Mouse (Mus musculus) inflammation-experienced regulatory T-cells, adult 6 months (primary cell): ENCODE data around the gene Gpr55. TPM values are rescaled to one million over a fixed set of nuclear protein-coding genes. Genes with fewer than 3 reads are reported as not detected.

Experiments
- ATAC-seq: one replicate; pipeline ENCODE4 v1.8.0; 2017
- polyA plus RNA-seq, 3 experiments: library from polyadenylated mRNA; unstranded; fragments of 100-300 nt; shearing (Covaris generic); gene quantifications; one replicate each; pipeline ENCODE4 v1.2.1; 2017

The Gpr55 gene
- polyA plus RNA-seq, 3 experiments from 2014 or later, result 2.3 to 5.7 (median 2.6) TPM

DNA sequence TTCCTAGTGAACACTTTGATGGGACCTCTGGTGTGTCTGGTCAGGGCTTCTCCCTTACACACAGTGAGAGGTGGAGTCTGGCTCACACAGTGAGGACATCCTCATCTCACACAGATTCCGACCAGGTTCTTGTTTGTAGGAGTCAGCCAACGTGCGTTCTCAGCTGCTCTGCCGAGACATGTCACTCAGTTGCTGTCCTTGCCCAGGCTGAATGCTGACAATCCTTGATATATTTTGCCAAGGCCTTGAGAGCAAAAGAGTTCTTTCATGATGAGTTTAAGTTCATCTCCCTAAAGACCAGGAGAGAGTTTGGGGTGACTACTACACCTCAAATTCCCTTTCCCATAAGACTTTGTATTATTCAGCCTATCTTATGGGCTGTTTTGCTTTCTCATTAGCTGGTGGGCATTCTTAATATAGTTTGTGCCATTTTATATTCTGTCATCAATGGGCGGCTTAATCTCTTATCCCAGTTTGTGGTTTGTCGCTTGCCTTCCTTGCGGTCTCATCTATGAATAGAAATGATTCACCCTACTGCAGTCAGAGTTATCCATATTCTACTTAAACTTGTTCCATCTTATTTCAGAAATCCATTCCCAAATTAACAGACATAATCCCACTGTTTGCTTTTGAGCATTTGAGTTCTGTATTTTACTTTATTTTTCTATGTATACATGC lies 47.6 kb downstream of the Gpr55 start:
- no peak for ATAC-seq

DNA sequence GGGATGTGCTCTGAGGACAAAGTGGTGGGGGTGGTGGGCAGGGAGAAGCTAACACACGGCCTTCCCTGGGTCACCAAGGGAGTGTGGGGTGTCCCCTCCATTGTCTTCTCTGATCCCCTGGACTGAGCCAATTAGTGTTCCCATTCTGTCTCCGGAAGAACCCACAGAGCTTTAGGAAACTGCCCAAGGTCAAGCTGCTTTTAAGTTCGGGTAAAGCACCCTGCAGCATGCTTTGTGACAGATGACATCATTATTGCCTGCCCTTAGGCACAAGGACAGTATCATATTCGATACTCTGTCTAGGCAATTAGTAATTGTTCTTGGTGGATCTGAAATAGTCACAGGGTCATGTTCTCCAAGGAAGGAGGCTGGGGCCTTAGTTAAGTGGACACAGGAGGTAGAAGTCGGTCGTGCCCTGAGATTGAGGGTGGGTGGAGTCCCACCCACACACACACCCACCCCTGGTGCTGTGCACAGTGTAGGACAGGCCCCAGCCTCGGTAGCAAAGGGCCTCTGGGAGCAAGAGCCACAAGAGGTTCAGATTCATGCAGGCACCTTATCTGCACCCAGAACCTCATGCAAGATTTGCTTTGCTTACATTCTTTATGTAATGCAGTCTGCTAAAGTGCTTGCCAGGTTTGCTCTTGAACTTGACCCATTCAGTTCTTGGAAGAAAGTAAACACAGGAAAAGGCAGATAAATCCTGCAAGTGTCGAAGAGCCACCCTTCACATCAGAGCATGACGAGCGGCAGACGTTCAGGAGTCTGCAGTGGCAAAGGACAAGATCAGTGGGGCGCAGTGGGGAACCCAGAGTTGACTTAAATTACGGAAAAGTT lies 51.8 kb downstream of the Gpr55 start:
- ATAC-seq, result no peak

DNA sequence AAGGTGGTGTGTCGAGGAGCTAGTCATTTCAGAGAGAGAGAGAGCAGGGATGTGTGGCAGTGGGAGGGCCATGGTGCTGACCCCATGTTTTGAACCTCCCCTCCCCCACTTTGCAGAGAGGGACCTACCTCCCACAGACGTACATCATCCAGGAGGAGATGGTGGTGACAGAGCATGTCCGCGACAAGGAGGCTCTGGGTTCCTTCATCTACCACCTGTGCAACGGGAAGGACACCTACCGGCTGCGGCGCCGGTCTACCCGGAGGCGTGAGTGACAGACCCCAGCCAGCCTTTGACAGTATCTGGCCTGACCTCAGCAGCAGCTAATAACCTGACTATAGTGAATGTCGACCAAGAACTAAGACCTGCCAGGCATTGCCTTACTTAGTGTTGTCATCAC lies 53.9 kb downstream of the Gpr55 start:
- no peak for ATAC-seq

DNA sequence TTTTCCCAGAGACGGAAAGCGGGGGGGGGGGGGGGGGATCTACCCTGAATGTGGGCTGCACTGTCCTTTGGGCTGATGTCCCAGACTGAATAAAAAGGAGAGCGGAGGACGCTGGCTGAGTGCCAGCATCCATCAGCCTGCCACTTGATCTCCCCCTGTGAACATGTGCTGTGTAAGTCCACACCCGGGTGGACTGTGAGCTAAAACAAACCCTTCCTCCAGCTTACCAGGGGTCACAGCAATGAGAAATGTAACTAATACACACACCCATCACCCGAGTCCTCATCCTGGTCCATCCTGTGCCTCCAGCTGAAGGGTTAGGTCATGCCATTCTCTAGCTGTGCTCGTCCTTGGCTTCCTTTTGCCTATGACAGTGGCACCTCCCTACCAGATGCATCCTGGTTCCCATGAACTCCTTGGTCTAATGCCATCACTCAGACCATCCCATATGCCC lies 58.7 kb downstream of the Gpr55 start:
- no peak for ATAC-seq

DNA sequence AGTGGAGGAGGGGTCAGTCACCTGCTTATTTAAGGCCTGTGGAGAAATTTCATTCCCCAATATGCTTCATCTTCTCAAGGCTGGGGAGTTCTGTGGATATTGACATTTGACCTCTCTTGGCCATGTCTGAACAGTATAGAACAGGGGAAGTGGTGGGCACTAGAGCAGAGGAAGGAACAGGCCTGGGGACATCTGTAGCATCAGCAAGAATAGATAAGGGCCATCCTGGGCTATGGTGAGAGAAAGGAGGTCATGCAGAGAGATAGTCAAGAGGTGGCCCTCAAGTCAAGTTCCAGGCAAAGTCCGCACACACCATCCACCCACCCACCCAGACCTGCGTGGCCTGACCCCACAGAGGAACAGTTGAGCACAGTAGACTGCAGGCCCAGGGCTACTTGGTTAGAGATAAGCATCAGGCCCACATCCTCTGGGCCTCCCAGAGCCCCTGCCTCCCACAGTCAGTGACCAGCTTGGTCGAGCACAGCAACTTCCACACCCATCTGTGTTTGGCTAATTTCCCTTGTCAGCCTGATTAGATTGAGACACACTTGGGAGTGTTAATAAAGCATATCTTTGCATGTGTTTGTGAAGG lies 59.2 kb downstream of the Gpr55 start:
- ATAC-seq, result no peak

DNA sequence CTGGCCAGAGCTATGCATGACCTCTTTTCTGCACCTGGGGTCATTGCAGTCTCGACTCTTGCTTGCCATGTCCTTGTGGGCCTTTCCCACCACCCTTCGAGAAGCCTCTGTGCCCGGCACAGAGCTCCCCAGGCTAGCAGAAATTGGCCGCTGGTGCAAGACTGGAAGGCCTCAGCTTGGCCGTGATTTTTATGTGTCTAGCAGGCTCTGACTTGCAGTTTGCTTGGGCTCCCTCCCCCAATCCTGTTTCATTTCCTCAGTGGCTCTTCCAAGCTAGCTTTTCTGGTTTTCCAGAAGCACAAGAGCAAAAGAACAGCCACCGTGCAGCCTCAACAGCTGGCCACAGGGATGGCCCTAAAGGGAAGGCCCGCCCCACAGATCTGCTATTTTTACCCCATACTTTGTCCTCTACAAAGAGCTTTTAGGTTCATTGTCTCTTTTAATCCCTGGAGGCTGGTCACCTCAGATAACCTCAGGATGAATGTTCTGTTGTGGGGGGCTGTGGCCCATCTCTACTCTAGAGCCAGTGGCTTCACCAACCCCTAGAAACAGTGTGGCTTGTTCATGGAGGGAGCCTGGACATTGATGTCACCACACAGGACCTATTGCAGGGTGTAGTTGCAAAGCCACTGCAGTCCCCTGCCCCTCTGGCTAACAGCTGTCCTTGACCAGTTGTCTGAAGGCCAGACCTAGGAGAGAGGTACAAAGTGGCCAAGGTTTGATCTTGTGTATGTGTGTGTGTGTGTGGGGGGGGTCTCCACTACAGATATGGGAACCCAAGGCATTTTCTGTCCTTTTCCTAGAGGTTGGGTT lies 60.1 kb downstream of the Gpr55 start:
- ATAC-seq, result no peak

DNA sequence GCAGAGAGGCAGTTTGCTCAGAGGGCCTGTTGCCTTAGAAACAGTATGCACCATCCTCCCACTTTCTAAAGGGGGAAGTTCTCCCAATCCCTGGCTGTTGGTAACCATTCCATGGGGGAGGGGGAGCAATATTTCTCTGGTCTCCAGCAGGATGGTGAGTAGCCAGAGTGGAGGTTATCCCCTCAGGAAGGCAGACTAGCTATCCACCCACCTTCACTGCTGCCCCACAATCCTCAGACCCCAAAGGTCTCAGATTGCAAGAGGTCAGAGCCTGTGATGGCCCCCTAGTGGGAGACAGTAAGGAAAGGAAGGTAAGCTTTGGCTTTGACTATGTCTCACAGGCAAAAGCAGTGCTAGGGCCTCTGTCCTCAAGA lies 61.4 kb downstream of the Gpr55 start:
- no peak for ATAC-seq

- no peak for ATAC-seq
Measured at GRCm38 (mm10) chr1:85898761-85899387, 61.9 kb downstream of the Gpr55 start.

DNA sequence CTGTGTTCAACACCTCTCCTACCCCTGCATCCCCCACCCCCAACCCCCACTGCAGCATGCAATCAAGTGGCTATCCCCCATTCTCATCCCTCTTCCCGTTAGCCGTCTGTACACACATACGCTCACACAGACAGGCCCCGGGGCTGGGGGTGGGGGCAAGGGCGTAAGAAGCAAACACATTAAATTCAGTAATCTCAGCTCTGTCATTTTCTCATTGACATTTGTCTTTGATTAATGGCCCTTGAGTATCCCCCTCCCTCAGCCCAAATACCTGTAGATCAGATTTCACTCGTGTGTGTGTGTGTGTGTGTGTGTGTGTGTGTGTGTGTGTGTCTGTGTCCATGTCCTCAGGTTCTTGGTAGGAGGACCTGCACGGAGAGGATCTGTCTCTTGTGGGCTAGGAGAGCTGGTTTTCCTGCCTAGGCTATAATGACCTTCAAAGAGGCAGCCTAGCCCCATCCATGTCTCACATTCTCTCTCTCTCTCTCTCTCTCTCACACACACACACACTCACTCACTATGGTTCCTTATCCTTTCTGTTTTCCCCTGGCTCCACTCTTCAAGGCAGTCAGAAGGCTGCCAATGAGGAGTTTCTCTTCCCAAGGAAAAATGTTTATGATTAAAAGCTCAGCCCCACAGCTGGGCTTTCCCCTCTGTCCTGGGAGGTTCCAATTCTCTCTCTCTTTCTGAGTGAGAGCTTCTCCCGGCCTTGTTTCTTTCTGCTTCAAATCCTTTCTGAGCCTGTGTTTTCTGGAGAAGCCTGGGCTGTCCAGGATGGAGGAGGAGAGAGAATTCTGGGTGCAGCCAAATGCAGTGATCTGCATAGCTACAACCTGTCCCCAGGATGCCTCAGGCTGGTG lies 62.7 kb downstream of the Gpr55 start:
- no peak for ATAC-seq

DNA sequence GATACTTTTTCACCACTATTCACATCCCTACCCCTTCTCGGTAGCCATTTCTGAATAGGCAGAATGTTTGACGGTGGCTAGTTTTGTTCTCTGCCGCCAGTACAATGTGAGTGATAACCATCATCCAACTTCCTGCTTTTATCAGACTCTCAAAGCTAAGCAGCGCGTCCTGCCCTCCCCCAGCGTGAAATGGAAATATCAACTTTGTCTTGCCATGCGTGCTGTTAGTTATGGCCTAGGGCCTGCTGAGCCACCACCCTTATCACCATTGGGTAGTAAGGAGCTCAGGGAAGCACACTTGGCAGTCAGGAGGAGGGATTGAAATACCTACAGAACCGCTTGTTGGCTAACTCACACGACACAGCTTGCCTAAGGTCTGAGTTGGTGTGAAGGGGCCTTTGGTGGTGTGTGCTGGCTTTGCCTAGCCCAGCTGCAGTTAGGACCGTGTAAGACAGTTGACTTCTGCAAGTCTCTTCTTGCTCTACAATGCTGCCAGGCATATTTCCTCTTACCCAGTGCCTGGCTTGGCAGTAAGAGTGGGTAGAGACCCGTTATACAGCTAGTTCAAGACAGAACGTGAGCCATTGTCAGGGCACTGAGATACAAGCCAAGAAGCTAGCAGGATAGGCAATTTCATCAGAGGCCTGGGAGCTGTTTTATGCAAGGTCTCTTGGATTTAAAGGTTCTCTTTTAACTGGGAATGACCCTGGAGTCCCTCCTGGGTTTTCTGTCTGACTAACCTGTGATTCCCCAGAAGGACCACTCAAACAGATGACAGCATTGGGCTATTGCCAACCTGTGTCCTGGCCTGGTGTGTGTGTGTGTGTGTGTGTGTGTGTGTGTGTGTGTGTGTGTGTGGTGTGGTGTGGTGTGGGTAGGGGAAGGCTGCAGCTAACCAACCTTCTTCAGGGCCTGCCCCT lies 63.8 kb downstream of the Gpr55 start:
- ATAC-seq, result peak; percentile 72

DNA sequence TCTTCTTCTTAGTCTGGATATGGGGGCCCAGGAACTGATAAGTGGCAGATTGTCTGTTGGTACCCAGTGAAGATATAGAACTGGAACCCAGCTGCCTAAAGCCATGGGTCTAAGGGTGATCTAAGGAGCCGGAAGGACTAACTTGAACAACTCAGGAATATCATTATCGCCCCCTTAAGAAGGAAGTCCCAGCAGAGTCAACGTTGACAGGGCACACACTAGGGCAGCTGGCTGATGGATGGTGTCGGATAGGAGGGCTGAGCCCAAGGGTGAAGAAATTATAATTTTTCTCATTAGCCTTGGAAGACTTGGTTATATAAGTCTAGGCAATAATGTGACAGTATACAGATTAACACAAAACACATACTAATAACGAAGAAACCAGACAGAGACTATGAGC lies 64.7 kb downstream of the Gpr55 start:
- ATAC-seq, result no peak

GRCm38 (mm10) chr1:85895391-85895837 lies 65.4 kb downstream of the Gpr55 start:
- peak; percentile 68 for ATAC-seq

DNA sequence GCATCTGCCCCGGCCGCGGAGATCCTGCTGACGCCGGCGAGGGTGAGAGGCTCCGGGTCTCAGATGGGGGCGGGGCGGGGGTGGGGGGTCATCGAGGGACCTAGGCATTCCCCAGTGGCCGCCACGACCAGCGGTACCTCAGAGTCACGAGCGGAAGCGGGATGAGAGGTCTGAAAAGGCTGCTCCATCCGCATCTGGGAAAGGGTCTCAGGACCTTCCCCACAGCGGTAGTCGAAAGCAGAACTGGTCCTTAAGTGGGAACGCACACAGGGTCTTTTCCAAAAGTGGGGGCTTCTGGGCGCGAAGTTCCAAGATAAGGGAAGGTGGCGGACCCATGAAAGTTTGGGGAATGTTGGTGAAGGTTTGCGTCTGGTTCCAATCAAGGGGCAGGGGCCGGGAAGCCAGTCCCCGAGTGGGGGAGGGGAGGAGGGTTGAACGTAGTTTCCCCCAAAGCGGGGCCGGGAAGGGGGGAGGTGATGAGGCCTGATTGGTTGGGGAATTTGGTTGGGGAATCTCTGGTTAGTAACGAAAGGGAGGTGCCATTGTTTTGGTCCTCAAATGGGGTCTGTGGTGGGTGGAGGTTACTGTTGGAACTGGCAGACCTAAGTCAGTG lies 66.0 kb downstream of the Gpr55 start:
- ATAC-seq, result no peak

DNA sequence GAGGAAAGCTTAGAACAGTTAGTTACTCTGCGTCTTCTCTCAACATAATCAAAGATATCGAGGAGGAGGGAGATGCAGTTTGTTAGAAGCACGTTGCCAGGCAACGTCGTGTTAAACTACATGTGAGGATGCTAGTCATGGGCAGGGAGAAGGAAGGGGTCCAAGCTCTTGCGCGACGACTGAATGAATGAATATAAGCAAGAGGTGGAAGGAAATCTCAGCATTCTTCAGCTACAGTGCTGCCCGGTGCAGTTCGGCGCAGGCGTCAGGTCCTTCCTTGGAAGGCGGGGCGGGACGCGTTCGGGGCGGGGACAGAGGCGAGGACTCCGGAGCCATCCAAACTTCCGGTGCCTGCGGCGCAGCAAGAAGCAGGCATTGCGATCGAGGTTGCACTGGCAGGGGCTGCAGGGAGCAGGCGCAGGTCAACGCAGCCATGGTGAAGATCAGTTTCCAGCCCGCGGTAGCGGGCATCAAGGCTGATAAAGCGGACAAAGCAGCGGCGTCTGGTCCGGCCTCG lies 66.5 kb downstream of the Gpr55 start, which contains the start of gene Itm2c:
TSS of gene Itm2c (plus strand) at position 51 of the 517 bp plus-strand sequence.
- ATAC-seq, result peak; percentile 60

Other genes with a start within 250 kb of the Gpr55 start
- gene A630001G21Rik, start 182.4 kb downstream of the Gpr55 start, polyA plus RNA-seq, result 10 to 100 TPM; 33.2 to 54.7 (median 43.2) TPM
- 10 to 100 TPM; 43.1 to 57.3 (median 50.7) TPM for gene Cab39, start 167.6 kb downstream of the Gpr55 start, polyA plus RNA-seq
- 100 to 1,000 TPM in 2 of 3 experiments, 10 to 100 TPM in 1; 93.4 to 125 (median 112) TPM for gene Itm2c, start 66.7 kb downstream of the Gpr55 start, polyA plus RNA-seq
- gene 4933407L21Rik, start 32.5 kb downstream of the Gpr55 start, polyA plus RNA-seq, result 1 to 10 TPM in 1 of 3 experiments, under 1 TPM in 2; 0.49 to 1.4 (median 0.60) TPM
- under 1 TPM in 1 of 3 experiments, not detected in 2; 0.39 TPM for gene Spata3, start 55.8 kb upstream of the Gpr55 start, polyA plus RNA-seq
- not detected for gene 2810459M11Rik, start 84.9 kb upstream of the Gpr55 start, polyA plus RNA-seq
- 10 to 100 TPM; 63.5 to 99.4 (median 83.7) TPM for gene Psmd1, start 103.4 kb upstream of the Gpr55 start, polyA plus RNA-seq
- gene Htr2b, start 151.0 kb upstream of the Gpr55 start, polyA plus RNA-seq, result 1 to 10 TPM in 1 of 3 experiments, under 1 TPM in 2; 0.16 to 1.2 (median 0.23) TPM
- not detected for gene Gm21972, start 172.6 kb upstream of the Gpr55 start, polyA plus RNA-seq
- 10 to 100 TPM in 1 of 3 experiments, 1 to 10 TPM in 2; 4.1 to 12.9 (median 9.0) TPM for gene Armc9, start 193.8 kb upstream of the Gpr55 start, polyA plus RNA-seq